Mouse (Mus musculus) embryo, embryonic 10 days (tissue): Measurements from ENCODE around the gene Gm13030.
"Not testable (repeated sequence)": the region's sequence is repeated elsewhere in the genome, so short reads cannot be mapped to it uniquely, and the experiment has no call there.

ENCODE experiments used
- DNase-seq: peaks from one replicate; pipeline ENCODE4 v3.0.0-alpha.2; 2015; ENCODE audit warnings: low spot score

Gm13030 gene

DNA sequence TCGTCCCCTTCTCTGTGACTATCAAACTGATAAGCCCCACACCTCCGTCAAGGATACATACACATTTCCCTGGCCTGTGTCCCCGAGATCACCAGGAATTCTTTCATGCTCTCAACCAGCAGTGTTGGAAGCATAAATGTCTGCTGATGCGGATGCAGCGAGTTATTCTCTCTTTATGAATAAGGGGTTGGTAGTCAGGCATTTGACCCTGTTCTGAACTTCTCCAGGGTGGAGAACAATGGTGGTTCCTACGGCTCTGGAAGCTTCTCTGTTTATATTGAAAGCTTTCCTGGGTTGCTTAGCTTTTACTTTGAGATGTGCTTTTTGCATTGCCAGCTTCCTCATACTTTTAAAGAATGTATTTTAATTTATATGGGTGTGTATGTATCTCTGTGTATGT lies at the start of gene Gm13030:
TSS of gene Gm13030 (minus strand) at position 101 of the 400 bp plus-strand sequence.
- no peak for DNase-seq

DNA sequence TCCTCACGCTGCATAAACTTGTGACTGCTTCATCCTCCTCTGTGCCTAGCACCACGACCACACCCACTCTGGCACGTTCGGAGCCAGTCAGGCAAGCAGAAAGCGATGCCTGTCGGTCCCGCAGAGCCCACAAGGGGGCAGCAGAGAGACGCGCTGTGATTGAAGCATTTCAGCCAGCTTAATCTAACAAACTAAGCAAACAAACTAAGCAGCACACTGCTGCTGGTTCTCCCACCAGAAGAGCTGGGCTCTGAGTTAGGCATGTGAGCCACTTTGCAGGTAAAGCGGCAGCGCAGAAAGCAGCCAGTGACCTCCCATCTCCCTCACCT lies 48.3 kb upstream of the Gm13030 start:
- peak; percentile 94 for DNase-seq

DNA sequence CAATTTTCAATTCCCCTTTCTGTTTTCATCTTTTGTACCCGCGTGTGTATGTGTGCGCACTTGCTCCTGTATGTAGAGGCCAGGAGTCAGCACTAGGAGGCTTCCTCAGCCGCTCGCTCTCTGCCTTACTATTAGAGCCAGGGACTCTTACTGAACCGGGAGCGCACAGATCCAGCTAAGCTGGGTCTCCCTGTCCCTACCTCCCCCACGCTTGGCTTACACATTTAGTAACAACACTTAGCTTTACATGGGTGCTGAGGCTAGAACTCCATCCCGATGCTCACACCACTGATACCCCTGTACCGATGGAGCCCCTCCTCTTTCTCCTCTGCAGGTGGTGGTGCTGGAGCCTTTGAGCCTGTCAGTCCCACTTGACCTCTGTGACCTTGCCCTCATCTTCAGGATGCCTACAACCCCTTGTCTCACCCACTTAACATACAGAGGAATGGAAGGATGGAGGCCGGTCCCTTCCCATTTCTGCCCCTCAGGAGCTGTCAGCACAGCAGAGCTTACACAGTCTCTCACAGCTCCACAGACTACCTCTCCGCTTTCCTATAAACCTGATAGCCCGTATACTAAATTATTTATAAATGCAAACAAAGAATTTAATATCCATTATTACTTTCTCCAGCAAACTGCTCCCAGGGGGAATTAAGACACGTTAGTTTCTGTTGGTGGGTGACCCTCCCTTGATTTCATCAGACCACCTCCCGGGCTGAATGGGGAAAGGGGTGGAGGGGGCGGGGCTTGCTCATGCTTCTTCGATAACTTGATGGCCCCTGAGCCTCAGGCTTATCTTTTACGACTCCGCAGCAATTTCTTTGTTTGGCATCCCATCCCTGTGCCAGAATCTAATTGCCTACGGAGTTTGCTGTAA lies 47.7 kb upstream of the Gm13030 start:
- DNase-seq = no peak

DNA sequence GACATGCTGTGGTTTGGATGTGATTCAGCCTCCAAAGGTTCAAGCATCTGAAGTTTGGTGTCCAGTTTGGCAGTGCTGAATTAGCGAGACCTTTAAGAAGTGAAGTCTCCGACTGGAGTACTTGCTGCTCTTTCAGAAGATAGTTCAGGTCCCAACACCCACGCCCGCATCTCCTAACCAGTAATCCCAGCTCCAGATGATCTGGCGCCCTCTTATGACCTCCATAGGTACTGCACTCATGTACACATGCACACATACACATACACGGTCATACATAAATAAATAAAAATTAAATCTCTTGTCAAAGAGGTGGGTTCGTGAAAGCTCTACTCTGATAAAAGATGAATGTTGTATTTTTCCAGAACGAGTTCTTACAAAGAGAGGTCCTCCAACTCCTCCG lies 43.5 kb upstream of the Gm13030 start:
- no peak for DNase-seq

DNA sequence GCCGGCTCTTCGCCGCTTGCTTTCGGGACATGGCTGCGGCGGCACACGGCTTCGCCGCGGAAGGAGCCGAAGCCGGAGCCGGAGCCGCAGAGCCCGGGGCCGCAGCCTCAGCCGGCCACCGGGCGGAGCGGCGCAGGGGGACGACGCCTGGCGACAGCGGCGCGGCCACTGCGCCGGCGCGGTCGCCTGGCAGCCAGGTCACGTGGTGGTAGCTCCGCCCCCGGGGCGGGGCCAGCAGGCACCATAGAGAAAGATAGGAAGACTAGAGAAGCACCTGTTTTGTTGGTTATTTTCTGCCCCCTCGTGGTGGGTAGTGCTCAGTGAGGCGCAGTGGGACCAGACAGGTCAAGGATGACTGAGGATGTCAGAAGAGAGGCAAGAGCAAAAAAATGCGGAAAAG lies 40.0 kb upstream of the Gm13030 start, which contains the start of gene Otud3:
TSS of gene Otud3 (minus strand) at position 149 of the 400 bp plus-strand sequence.
- DNase-seq = peak; percentile 93

GRCm38 (mm10) chr4:138913141-138913787 lies 39.5 kb upstream of the Gm13030 start:
- DNase-seq = peak; percentile 28

GRCm38 (mm10) chr4:138905624-138906337 lies 32.0 kb upstream of the Gm13030 start:
- no peak for DNase-seq

DNA sequence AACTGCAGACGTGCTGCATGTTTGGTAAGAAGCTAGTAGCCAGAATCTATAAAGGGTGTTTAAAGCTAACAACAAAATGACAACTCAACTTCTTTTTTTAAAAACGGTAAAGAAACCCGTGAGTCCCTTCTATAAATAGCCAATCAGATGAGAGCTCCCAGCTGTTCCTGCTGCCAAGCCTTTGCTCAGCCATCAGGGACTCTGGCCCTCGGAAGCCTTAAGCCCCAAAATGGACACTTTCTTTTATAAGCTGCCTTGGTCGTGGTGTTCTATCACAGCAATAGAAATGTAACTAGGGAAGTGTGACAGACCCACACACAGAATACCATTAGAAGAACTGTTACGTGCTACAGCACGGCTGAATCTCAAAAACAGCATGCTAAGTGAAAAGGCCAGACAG lies 25.6 kb upstream of the Gm13030 start:
- no peak for DNase-seq

- not testable (repeated sequence) for DNase-seq
Observed at GRCm38 (mm10) chr4:138893789-138894188, 20.0 kb upstream of the Gm13030 start.

DNA sequence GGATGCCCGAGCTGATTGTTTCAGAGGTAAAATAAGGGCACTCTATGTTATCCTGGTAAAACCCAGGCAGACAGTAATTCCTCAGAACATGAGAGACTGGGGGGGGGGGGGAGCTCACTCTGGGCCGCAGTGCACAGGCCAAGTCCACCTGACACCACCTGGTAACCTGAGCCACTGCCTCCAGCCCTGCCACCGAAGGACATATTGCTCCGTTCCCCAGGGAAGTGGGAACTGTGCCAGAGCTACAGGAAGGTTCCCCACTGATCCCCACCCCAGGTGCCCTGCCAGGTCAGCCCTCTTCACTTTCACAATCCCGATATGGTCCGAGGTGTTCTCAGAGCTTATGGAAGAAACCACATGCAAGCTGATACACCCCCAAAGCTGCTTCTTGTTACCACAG lies 18.9 kb upstream of the Gm13030 start:
- no peak for DNase-seq

GRCm38 (mm10) chr4:138889635-138890034 lies 15.9 kb upstream of the Gm13030 start:
- no peak for DNase-seq

DNA sequence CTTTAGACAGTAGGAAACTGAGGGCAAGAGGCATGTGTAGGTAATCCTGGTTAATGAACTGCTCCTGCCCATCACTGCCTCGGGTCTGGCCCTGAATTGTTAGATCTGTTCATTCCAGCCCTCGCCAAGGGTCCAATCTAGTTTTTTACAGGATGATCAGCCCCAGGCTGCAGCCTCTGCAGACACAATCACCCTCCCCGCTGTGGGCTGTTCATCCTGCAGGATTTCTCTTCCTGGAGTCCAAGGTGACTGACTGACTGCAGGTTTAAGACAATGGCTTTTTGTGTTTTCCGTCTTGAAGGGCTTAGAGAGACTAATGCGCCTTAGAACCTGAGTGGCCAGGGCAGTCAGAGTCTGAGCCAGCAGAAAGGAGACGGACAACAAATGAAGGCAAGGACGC lies 15.4 kb upstream of the Gm13030 start:
- DNase-seq = no peak

DNA sequence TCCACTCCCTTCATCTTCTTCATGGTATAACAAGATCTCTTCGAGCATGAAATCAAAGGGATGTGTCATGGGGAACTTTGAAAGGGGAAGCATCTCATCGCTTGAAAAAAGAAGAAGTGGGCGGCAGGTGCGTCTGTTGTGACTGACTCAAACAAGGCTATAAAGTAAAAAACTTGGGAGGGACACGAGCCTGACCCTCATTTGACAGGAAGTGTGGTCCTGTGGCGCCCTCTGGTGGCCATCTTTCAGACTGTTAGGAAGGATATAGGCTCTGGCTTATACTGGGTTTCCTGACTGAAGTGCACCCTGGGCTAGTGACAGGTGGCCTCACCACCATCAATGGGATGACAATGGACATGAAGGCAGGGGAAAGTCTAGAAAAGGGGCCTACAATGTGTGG lies 10.5 kb upstream of the Gm13030 start:
- DNase-seq = peak; percentile 91

DNA sequence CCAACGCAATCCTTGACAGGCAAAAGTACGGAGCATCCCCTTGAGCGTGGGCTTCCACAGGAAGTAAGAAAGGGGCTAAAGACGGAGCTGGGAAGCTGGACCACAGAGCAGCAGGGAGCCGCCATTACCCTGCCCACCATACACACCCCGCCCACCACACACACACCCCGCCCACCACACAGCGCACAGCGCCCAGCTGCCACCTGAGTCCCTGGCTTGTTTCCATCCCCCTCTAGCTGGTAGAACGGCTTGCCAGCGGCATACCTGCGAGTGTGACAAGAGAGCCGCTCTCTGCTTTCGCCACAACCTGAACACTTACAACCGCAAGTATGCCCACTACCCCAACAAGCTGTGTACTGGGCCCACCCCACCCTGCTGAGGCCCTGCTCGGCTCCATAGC lies 8.4 kb upstream of the Gm13030 start:
- DNase-seq = peak; percentile 25

GRCm38 (mm10) chr4:138880811-138881584 lies 7.2 kb upstream of the Gm13030 start:
- no peak for DNase-seq

DNA sequence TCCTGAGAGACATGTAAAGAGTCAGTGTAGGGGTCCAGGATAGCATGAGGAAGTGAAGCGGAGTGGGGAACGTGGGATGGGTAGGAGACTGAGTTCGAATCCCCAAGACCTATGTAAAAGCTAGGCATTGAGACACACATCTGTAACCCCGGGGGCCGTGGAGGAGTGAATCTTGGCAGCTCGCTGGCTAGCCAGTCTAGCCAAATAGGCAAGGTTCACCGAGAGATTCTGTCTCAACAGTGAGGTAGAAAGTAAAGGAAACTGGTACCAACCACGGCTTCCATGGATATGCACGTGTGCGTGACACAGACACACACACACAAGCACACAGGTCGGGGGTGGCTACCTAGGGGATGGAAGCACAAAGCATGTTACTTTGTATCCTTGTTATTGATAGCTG lies 6.0 kb upstream of the Gm13030 start:
- no peak for DNase-seq

- DNase-seq = no peak
Observed at GRCm38 (mm10) chr4:138878783-138879182, 5.0 kb upstream of the Gm13030 start.

- no peak for DNase-seq
Observed at GRCm38 (mm10) chr4:138877731-138878130, 4.0 kb upstream of the Gm13030 start, which contains the start of gene Pla2g2e. Gene Pla2g2e, plus strand, starts transcription at chr4:138877942.

- no peak for DNase-seq
Observed at GRCm38 (mm10) chr4:138875986-138876385, 2.2 kb upstream of the Gm13030 start.

DNA sequence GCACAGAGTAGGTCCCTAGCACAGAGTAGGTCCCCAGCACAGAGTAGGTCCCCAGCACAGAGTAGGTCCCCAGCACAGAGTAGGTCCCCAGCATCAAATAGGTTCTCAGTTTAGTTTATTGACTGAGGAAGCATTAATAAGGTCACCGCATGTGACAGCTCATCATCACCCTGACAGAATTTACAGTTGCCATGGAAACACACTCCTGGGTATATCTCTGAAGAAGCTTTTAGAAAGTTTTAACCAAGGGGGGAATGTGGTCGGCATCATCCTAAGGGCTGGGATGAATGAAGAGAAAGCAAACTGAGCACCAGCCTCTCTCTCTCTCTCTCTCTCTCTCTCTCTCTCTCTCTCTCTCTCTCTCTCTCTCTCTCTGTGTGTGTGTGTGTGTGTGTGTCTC lies 1.5 kb upstream of the Gm13030 start:
- DNase-seq = not testable (repeated sequence)

- peak; percentile 56 for DNase-seq
Observed at GRCm38 (mm10) chr4:138868666-138869065, 5.1 kb downstream of the Gm13030 start.

DNA sequence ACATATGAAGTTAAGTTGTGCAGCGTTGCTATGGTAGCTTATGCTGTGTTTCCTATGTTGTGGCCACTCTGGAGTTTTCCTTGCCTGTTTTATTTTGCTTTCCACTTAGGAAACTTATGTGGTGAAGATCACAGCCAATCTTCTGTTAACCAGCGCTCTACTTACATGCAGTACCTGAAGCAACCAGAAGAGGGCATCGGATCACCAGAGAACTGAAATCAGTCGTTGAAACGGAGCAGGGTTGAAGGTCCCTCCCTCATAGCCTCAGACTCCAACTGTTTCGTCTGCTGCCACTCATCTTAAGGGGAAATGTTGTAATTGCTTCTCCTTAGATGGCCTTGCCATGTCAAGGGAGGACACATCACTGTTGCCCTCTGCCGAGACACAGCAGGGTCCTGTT lies 7.4 kb downstream of the Gm13030 start:
- peak; percentile 89 for DNase-seq
